Mouse (Mus musculus): ENCODE results near the gene Rab1a.
A peak's percentile ranks its signal among the peaks of the same experiment; 100 is the strongest.
"Not testable (repeated sequence)": the region's sequence is repeated elsewhere in the genome, so short reads cannot be mapped to it uniquely, and the experiment has no call there.

Gene Rab1a

DNA sequence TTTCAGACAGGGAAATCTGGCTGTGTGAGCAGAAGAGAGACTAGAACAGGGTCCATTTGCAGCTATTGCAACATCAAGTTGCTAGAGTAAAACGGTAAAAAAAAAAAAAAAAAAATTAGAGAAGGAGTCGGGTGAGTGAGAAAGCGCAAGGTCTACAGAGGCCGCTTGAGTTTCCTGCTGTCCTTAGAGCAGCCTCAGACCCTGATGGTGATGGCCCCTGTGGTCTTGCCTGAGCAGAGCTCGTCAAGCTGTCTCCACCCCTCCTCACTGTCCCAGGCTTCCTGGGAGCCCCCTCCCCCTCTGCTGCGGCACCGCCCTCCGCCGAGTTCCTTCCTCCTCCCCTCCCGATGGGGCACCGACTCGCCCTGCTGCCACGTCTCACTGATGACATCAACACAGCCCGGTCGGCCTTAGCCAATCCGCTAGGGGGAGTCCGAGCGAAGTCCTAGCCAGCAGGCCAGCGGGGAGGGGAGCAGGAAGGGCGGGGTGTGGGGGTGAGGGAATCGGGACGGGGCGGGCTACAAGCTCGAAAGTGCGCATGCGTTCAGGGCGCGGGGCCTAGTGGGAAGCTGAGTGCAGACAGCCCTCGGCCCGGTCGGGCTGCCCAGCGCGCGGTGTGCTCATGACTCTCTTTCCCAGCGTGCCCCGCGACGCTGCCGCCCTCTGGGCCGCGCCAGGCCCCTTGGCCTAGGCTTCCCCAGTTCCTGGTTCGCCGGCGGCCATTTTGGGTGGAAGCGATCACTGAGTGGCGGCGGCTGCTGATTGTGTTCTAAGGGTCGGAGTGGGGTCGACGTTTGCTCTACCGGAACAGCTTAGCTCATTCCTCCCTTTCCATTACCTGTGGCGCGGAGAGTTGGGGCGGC, at the start of gene Rab1a:
Rab1a (plus strand) TSS at position 720 of the 863 bp plus-strand sequence.
- DNase-seq = peak; percentile 100

DNA sequence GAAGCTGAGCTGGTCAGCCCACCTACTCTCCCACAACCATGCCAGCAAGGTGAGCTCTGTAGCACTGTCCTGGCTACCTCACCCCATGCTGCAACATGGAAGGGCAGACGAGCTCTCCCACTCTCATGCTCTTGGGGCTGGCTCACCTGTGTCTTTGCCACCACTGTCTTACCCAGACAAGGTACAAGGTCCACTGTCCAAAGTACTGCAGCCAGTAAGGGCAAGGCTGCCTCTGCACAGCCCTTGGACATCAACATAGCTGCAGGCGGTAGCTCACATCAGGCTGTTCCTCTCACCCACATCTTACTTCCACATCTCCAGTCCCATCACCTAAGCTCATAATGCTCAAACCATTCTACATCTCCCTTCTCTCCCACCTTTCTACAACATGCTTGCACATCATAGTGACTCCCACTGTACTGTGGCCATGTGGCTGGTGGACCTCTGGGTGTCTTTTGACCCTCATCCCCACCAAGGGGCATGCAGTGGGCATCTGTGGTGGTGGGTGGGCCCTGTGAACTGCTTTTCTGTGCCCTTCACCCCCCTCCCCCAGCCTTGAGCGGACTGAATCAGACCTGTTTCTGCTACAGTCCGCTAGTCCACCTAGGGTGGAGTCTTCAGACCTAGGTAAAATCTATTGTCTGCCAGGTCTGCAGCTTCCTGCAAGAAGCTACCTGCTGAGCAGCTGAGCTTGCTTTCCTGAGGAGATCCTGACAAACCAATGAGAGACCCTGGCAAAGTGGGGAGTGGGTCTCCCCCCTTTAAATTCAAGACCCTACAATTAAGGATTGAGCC, 48.9 kb upstream of the Rab1a start:
- DNase-seq = no peak

DNA sequence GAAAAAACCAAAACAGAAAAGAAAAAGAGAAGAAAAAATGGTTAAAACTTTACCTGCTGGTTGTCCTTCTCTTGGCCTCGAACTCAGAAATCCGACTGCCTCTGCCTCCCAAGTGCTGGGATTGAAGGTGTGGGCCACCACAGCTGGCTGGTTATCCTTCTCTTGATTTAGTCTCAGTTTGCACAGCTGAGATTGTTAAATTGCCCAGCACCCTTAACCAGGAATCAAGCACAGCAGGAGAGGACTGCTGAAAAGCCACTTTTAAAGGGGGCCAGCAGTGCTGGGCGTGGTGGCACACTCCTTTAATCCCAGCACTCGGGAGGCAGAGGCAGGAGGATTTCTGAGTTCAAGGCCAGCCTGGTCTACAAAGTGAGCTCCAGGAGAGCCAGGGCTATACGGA, 47.7 kb upstream of the Rab1a start:
- not testable (repeated sequence) for DNase-seq

- no peak for DNase-seq
These were observed 42.4 kb upstream of the Rab1a start for GRCm38 (mm10) chr11:20158879-20159278.

DNA sequence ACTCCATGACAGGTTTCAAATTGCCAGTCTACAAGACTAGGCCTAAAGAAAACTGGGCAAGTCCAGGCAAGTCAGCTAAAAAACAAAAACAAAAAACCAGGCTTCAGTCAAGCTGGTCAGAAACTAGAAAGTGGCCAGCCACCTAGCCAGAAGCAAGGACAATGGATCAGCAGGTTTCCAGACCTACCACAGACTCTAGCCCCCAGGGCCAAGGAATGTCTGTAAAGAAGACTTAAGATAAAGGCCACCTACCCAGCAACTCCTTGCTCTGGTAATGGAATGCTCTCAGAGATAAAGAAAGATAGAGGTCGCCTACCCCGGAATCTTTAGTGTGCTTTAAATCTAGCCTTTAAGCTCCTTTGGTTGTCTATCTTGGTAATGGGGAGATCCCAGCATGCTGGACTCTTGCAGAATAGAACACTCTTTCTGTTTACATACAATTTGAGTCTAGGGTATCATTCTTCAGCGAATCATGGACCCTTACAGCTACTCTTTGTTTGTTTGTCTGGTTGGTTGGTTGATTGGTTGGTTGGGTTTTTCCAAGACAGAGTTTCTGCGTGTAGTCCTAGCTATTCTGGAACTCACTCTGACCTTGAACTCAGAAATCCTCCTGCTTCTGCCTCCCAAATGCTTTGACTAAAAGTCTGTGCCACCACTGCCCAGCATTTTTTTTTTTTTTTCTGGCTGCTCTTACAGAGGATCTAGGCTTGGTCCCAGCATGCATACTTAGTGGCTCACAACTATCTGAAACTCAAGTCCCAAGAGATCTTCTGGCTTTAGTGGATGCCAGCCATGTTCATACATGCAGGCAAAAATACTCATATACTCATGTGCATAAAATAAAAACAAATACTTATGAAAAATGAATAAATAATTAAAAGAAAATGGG, 36.0 kb upstream of the Rab1a start:
- no peak for DNase-seq

GRCm38 (mm10) chr11:20165991-20166390, 35.2 kb upstream of the Rab1a start:
- DNase-seq = no peak

DNA sequence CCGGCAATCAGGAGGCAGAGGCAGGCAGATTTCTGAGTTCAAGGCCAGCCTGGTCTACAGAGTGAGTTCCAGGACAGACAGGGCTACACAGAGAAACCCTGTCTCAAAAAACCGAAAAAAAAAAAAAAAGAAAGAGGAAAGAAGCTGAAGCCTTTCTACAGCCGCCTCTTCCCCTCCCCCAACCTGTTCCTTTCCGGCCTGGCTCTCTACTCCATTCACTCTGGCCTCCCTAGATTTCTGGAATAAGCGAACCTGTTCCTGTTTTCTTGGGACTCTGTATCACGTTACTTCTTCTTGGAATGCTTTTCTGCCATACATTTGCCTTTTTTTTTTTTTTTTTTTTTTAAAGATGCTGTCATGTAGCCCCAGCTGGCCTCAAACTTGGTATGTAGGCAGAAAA, 34.8 kb upstream of the Rab1a start:
- DNase-seq = not testable (repeated sequence)

GRCm38 (mm10) chr11:20168972-20169371, 32.3 kb upstream of the Rab1a start:
- DNase-seq = no peak

GRCm38 (mm10) chr11:20187271-20187670, 14.0 kb upstream of the Rab1a start:
- DNase-seq = no peak

GRCm38 (mm10) chr11:20193100-20193736, 8.0 kb upstream of the Rab1a start:
- peak; percentile 28 to 41 for DNase-seq

DNA sequence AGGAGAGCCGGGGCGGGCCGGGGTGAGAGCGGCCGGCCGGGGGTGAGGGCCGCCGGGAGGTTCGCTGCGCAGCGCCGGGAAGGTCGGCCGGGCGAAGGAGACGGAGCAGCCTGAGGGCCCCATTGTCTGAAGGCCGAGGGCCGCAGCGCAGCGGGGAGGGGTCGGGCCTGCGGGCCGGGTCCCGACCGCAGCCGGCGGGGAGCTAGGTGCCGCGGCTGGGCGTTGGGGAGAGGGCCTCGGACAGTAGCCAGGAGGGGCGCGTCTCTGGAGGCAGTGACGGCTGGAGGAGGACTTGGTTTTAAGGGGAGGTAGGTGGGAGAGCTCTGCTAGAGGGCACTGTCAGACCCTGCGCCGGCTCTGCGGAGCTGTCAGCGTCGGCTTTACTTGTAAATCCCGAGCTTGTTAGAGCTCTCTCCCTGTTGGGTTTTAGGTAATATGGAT, 449 bp downstream of the Rab1a start:
- peak; percentile 71 to 77 for DNase-seq

GRCm38 (mm10) chr11:20202299-20203011, 1.2 kb downstream of the Rab1a start:
- no peak for DNase-seq

DNA sequence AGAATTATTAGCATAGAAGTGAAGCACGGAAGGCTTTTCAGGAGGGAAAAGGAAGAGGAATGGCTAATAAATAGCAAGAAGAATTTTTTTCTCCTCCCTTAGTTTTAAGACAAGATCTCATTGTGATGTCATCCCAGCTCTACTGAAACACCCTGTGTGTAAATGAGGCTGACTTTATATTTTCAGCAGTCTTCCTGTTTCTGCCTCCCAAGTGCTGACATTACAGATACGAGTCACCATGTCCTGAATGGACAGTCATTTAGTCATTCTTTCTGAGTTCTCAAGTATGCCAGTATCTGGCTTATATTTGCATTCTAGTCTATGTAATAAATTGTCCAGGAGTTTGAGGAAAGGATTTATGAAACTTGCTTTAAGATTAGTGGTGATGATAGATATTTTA, 3.1 kb downstream of the Rab1a start:
- no peak for DNase-seq

DNA sequence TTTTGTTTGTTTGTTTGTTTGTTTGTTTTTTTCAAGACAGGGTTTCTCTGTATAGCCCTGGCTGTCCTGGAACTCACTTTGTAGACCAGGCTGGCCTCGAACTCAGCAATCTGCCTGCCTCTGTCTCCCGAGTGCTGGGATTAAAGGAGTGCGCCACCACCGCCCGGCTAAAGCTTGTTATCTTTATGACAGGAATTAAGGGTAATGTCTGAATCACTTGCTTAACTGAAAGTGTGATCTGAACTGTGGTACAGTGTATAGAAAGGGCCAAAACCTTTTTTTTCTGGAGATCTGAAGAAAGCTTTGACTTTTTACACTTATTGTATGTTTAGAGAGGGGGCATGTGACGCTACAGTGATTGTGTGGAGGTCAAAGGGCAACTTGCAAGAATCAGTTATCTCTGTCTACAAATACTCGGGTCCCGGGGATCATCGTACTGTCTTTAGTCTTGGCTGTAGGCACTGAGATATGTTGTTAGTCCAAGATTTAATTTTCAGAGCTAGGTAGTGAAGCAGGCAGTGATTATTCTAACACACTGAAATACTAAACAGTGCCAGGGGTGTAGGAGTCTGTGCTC, 3.7 kb downstream of the Rab1a start:
- no peak for DNase-seq

DNA sequence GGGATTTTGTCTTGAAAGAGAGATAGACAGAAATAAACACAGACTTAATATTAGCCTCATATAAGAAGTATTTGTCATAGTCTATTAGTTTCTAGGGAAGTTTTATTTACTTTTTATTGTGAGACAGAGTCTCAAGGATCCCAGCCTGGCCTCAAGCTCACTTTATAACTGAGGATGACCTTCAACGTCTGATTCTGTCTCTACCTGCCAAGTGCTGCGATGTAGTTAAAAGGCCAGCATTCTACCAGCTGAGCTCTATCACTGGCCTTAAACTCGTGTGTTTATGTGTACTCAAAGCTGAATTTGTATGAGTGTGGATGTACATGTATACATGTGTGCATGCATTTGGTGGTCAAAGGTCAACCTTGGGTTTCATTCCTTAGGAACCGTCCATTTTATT, 4.3 kb downstream of the Rab1a start:
- DNase-seq = no peak

DNA sequence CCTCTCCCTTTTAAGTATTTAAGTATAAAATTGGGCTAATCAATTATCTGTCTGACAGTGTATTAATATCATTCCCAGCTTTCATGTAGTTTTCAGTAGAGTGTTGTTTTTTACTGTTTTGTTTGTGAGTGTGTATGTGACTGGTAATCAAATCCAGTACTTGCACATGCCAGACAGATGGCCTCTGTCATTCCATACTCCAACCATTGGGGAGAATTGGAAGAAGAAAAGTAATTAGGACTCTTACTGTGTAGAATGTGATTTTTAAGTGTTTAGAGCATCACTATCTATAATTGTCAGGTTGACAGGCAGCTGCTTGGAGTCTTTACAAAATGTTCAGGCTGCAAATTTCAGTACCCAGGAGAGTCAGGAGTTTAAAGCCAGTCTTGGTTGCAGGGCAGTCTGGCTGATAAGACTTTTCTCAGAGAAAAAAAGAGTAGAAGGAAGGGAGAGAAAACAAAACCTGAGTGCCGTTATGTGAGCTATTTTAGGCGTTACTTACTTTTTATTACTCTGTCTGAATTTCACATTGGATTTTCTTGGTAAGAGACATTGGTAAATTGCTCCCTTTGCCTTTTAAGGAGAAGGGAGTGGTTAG, 5.5 kb downstream of the Rab1a start:
- DNase-seq = no peak

DNA sequence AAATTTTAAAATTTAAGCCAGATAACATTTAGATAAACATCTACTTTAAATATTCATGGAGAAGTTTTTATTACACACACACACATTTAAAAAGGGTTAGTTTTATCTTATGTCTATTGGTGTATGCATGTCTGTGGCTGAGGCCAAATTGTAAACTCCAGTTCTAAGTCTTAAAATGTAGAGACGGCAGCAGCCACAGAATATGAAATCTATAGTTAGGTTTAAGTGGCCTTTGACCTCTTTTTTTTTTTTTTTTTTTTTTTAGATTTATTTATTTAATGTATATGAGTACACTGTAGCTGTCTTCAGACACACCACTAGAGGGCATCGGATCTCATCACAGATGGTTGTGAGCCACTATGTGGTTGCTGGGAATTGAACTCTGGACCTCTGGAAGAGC, 6.4 kb downstream of the Rab1a start:
- no peak for DNase-seq

DNA sequence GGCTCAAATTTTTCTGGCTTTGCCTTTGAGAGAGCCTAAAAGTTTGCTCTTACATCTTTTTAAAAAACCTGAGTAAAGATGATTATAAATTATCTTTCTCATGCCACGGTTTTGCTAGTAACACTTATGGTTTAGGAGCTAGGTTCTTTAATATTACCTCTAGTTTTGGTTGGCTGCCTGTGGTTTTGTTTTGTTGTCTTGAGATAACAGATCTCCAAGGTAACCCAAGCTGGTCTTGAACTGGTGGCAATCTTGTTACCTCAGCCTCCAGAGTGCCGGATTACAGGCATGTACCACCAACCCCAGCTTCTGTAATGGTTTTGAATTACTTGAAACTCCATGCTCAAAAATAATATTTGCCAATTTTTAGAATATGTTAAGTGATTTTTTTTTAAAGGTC, 10.6 kb downstream of the Rab1a start:
- DNase-seq = no peak

GRCm38 (mm10) chr11:20214779-20215178, 13.5 kb downstream of the Rab1a start:
- peak in 1 of 2 experiments; percentile 33 for DNase-seq

DNA sequence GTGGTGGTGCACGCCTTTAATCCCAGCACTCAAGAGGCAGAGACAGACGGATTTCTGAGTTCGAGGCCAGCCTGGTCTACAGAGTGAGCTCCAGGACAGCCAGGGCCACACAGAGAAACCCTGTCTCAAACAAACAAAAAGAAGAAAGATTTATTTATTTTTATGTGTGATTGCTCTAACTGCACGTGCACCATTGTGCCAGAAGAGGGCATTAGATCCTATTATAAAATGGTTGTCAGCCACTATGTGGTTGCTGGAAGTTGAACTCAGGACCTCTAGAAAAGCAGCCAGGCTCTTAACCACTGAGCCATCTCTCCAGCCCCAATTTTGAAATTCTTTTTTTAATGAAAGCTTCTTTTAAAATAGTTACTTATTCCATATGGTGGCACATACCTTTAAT, 15.2 kb downstream of the Rab1a start:
- DNase-seq = no peak

- DNase-seq = no peak
These were observed 16.0 kb downstream of the Rab1a start for GRCm38 (mm10) chr11:20217227-20217626.

All from lung, postnatal 4 days (tissue).